Mouse (Mus musculus) liver, adult 2 months (tissue): ENCODE results near the gene Olfr544.

Source experiments
- CTCF ChIP-seq: fragments of 200-500 bp; IDR thresholded peaks from 2 replicates; pipeline ENCODE4 v1.5.1; 2011; ENCODE audit warnings: low read depth, low read length, control low read depth
- POLR2A ChIP-seq: fragments of 200-500 bp; IDR thresholded peaks from 2 replicates; pipeline ENCODE4 v1.6.1; 2011; ENCODE audit warnings: low read length, control low read depth; ENCODE audit not compliant: insufficient read depth; ENCODE audit errors: extremely low read depth

- TF ChIP-seq POLR2A (no peak), CTCF (no peak)
These were observed 11.4 kb upstream of the Olfr544 start, which contains the start of gene Olfr545 for GRCm38 (mm10) chr7:102499473-102499872.
